Comparison of ENCODE assay signal across 8 mouse cellular contexts in the genomic region with DNA sequence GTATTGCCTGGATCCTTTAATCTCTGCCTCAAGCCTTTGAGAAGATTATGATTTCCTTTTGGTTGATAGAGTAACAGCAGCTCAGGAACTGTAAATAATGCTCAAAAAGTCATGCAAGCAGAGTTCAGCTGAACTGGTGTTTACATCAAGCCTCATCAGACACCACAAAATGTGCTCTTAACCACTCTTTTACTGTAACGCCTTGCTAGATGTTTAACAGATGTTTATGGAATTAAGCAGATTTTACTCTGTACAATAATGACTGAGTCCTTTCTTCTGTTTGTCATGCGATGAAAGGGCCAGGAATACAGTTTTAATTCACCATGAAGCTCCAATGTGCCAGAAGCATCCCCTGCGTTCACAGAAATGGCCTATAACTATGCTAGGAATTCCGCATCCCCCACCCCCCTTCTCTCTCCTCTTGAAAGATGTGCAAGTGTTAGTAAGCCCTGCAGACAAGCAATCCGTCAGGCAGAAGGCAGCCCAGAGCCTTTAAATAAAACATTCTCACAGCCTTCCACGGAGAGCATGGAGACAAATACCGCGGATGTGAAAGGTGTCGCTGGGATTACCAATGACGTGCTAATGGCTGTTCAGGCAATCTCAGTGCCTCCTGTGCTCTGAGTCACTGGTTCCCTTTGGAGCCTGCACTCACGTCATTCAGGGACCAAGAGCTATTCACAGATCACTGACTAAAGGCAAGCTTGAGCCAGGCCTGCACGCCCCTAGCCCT.
DNase-seq lines count a peak whose midpoint lies in the region; ATAC-seq and TF ChIP-seq lines count a peak whose summit lies in the region.

No protein-coding gene starts in this region.

- intact Hi-C loops in gastrocnemius, adult 2 months (cut with DNase I), result no loop called here

- H3K9ac ChIP-seq in embryonic facial prominence, embryonic 15.5 days, result no peak overlapping the region
- no peak overlapping the region for H3K9ac ChIP-seq in intestine, embryonic 16.5 days (ENCODE audit: low read depth, low read length)

- no peaks in the 10 kb centered on the region for H3K36me3 ChIP-seq in embryonic facial prominence, embryonic 15.5 days
- no peaks in the 10 kb centered on the region for H3K36me3 ChIP-seq in intestine, embryonic 16.5 days (ENCODE audit: control insufficient read depth, insufficient read depth, low read length)

- no peak for TF ChIP-seq CTCF in gastrocnemius, adult 2 months (IDR thresholded peaks at IDR 0.05)

- 4% methylated on average over 12 of the region's 12 CpGs for WGBS in embryonic facial prominence, embryonic 15.5 days
- 6% methylated on average over 12 of the region's 12 CpGs for WGBS in intestine, embryonic 16.5 days

- peak; percentile 4 for DNase-seq in gastrocnemius, adult 18-20 months (ENCODE audit: low spot score)
- DNase-seq in gastrocnemius, adult 2 months, result no peak
- DNase-seq in 3T3-L1 (ENCODE audit: low read depth, low spot score), result peak; percentile 91
- DNase-seq in right cerebral cortex, postnatal 4 days, result peak; percentile 7
- DNase-seq in cerebellum, adult 8-10 months, result no peak
- no peak for DNase-seq in ovary, postnatal 14 days (ENCODE audit: low spot score)

- no peak overlapping the region for H3K27ac ChIP-seq in gastrocnemius, adult 2 months
- H3K27ac ChIP-seq in embryonic facial prominence, embryonic 15.5 days (replicated peaks), result no peak overlapping the region
- peak overlapping the region; percentile 41; the same call in 1 of the 2 replicates for H3K27ac ChIP-seq in intestine, embryonic 16.5 days (ENCODE audit: low read length)

- no peak overlapping the region for H3K4me3 ChIP-seq in gastrocnemius, adult 2 months
- H3K4me3 ChIP-seq in embryonic facial prominence, embryonic 15.5 days (replicated peaks), result no peak overlapping the region
- no peak overlapping the region for H3K4me3 ChIP-seq in intestine, embryonic 16.5 days (ENCODE audit: low read length)

- H3K4me1 ChIP-seq in embryonic facial prominence, embryonic 15.5 days, result peaks cover 12% of the 10 kb centered on the region; the same call in 1 of the 2 replicates
- 0 out of 2 replicates have a peak, but pooled peaks cover 6% of the 10 kb centered on the region for H3K4me1 ChIP-seq in intestine, embryonic 16.5 days (ENCODE audit: control insufficient read depth, insufficient read depth, low read length)

- no peaks in the 10 kb centered on the region for H3K9me3 ChIP-seq in embryonic facial prominence, embryonic 15.5 days (replicated peaks)
- no peaks in the 10 kb centered on the region for H3K9me3 ChIP-seq in intestine, embryonic 16.5 days (ENCODE audit: control insufficient read depth, low read length)

- H3K27me3 ChIP-seq in embryonic facial prominence, embryonic 15.5 days, result no peaks in the 10 kb centered on the region
- no peaks in the 10 kb centered on the region for H3K27me3 ChIP-seq in intestine, embryonic 16.5 days (replicated peaks; ENCODE audit: control insufficient read depth, insufficient read depth, low read length)

- peak overlapping the region; percentile 9; the same call in 1 of the 2 replicates for H3K4me2 ChIP-seq in embryonic facial prominence, embryonic 15.5 days (replicated peaks)
- H3K4me2 ChIP-seq in intestine, embryonic 16.5 days (ENCODE audit: low read depth, low read length), result no peak overlapping the region

- peak; percentile 65; the same call in 1 of the 2 replicates for ATAC-seq in embryonic facial prominence, embryonic 15.5 days (ENCODE audit: insufficient number of reproducible peaks, low FRiP score, low TSS enrichment, low read depth)
- ATAC-seq in intestine, embryonic 16.5 days, result peak; percentile 74

Comparison
In these comparisons a context has a peak if more than half of its experiments do, and no peak if none do; other contexts are left out.
1. DNase-seq: peak in gastrocnemius, adult 18-20 months (single experiment), 3T3-L1 (single experiment) and right cerebral cortex, postnatal 4 days (single experiment); none in gastrocnemius, adult 2 months (single experiment), cerebellum, adult 8-10 months (single experiment) and ovary, postnatal 14 days (single experiment).